Mouse (Mus musculus): ENCODE data around the gene Tor4a.

- no peak for TF ChIP-seq CTCF (IDR thresholded peaks at IDR 0.05)
- peak; percentile 99 for TF ChIP-seq EP300 (IDR thresholded peaks at IDR 0.05)
Observed at GRCm38 (mm10) chr2:25145346-25145745, 51.3 kb downstream of the Tor4a start.
